Mouse (Mus musculus) CD4-positive, CD25-positive, alpha-beta regulatory T cell, adult 4 months (primary cell): ENCODE results near the gene Il12a. TPM values are rescaled to one million over a fixed set of nuclear protein-coding genes. Genes with fewer than 3 reads are reported as not detected.

ENCODE experiments used
- ATAC-seq: one replicate; pipeline ENCODE4 v1.8.0; 2017
- polyA plus RNA-seq, 2 experiments: library from polyadenylated mRNA; unstranded; fragments of 100-300 nt; shearing (Covaris generic); gene quantifications; one replicate each; pipeline ENCODE4 v1.2.1; 2017

The Il12a gene
- under 1 TPM in 1 of 2 experiments, not detected in 1; 0.51 TPM for polyA plus RNA-seq

DNA sequence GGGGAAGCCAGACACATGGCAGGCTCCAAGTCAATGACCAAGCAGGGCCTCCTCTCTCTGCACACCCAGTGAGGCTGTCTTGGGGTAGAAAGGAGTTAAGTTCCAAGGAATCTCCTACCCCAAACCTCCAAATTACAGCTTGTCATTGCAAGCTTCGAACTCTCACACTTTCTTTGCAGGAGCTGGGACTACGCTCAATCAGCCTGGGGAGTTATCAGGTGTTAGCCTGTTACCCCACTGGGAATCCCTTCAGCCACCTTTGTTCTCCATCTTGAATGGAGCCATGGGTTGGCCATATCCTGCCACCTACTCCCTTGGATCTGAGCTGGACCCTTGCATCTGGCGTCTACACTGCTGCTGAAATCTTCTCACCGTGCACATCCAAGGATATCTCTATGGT, at the start of gene Il12a:
Il12a (plus strand) TSS at position 301 of the 400 bp plus-strand sequence.
- no peak for ATAC-seq

DNA sequence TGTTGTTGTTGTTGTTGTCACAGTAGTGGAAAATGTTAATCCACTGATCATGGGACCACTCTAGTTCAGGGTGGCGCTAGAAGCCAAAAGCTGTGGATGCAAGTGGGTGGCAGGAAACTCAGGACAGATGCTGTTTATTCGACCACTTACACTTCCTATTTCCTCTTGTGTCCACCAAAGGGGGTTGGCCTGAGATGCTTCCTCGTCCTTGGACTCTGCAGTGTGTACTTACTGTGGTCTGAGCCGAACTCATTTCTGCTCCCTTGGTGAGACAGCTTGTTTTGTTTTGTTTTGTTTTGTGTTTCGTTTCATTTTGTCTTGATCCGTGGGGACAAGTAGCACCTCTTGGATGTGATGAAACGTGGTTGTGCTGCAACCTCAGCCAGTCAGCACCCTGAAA, 47.5 kb upstream of the Il12a start:
- ATAC-seq: no peak

DNA sequence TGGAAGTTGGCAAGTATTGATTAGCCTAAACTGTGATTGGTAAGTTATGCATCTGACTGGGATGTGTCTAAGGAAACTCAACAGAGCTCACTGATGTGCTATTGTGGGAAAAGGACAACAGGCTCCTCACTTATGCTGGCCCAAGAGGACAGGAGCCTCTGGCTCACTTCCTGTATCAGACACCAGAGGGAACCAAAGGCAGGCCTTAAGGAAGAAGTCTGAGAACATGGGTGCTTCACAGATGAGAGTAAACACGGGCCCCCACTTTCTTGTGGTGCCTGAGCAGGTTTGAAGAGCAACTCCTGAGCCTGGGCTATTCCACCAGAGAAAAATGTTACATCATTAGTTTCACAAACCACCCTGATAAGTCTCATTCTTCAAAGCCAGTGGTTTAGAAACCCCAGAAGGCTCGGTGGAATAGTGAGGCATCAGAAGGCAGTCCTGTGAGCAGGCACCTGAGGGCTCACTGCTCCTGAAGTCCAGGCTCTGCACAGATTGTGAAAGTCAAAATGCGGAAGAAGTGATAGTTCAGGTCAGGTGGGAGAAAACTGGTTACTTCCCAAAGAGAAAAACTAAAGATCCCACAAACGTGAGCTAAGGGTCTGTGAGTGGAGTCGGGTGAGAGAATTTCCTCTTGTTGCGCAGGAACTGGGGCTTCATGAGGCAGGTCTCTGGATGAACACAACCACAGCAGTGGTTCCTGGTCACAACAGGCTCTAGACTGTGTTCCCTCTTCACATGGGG, 43.9 kb upstream of the Il12a start:
- peak; percentile 60 for ATAC-seq

DNA sequence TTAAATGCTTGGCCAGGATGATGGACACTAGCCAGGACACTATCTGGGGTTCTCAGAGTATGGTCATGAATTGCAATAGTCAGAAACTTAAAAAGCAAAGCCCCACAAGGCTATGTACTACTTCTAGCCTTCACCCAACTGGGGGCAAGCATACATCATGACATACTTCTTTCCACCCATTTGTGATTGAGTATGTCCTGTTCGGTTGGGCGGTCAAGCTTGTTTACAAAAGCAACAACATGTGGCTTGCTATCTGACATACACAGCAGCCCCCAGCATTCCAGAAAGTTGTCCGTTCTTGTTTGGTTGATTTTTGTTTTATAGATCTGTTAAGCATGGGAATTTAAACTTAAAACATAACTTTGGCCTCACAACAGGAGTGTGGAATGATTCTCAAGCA, 43.2 kb upstream of the Il12a start:
- no peak for ATAC-seq

DNA sequence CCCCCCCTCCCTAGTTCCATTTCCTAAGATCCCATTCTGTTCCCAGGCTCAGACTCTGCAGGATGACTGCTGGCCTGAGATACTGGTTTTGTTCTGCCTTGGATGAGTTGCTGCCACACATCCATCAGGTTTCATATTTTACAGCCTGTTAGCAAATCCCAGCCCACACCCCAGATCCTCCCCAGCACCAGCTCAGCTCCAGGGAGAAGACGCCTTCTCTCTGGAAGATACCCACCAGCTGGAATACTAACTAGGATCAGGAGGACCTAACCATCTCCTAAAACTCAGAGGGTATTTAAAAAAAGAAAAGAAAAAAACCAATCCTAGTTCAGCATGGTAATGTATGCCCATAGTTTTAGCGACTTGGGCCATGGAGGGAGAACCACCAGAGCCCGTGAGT, 40.2 kb upstream of the Il12a start:
- no peak for ATAC-seq

DNA sequence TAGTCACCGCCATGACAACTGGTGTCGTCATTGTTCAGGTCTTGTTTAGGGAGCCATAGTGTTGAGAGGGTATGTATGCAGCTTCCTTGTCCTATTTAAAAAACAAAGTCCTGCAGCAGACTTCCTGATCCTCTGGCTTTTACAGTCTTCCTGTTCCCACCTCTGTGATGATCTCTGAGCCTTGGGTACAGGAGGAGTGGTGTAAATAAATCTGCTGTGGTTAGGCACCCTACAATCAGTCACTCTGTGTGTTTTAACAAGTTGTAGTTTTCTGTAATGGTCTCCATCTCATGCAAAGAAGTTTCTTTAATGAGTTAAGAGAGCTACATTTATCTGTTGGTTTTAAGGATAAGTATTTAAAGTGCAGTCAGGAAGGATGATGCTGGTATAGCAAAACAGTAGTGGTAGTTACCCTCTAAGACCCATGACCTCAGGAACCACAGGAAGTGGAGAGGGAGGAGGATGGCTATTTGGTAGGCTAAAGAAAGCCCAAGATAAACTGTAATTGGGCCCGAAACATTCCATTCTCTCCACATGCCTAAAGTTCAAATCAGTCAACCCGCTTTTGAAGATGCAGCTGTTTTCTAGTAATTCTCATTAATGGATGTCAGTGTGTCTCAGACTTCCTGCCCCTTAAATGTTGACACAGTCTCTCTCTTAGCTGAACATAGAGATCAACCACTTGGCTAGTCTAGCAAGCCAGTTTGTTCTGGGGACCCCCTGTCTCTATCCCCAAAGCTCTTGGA, 33.7 kb upstream of the Il12a start:
- ATAC-seq: no peak

DNA sequence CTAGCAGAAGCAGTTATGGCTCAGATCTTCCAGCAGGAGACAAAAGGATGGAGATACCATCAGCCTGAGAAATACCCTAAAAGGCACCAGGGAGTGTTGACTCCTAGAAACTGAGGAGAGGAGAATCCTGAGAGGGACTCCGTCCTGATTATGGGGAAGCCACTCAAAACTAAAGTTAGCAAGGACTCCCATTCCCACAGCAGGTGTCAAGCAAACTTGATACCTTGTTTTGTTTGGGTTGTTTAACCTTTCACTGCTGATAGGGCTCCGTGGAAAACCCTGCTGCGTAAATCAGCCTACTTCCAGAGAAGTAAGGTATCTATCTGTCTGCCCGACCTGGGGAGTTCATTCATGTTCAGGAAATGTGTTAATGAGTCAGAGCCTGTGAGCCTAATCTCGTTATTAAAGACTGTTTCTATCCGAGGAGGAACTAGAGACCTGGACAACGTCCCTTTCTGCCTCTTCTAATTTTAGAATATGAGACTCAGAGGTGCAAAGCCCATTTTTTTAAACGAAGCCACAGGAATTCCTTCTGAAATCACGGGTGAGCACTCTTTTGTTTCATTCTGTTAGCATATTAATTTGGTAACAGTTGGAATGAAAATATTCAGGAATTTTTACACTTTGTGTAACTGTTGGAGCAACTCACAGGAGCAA, 32.7 kb upstream of the Il12a start:
- no peak for ATAC-seq

DNA sequence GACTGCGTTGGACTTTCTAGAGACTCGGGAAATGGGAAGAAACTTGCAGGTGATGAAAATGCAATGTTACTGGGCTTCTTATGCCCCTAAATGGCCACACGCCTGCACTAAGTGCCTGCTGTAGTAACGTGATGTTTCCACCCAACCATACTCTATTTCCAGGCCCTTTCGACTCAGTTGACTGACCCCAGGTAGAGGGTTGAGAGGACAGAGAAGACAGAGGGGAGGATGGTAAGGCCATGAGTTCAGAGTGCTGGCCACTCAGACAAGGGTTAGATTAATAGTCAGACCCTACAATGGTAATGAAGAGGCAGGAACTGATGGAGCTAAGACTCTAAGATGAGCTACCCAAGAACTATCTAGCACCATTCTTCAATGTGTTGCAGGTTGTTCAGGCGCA, 30.4 kb upstream of the Il12a start:
- ATAC-seq: no peak

DNA sequence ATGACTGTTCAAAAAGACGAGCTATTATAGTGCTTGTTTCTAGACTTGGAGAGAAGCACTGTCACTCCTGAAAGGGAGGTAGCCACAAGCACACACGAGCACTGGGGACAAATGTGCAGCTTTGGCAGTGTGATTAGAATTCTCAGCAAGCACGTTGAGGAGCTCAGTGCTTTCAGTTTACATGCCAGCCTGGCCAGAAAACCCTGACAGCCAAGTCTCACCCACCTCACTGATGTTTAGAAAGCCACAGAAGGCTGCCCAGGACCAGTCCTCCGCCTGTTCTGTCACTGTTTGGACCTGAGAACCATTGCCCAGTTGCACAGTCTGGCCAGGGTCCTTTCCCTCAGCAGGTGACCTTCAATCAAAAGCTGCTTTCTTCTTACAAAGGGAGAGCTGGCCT, 29.9 kb upstream of the Il12a start:
- ATAC-seq: no peak

DNA sequence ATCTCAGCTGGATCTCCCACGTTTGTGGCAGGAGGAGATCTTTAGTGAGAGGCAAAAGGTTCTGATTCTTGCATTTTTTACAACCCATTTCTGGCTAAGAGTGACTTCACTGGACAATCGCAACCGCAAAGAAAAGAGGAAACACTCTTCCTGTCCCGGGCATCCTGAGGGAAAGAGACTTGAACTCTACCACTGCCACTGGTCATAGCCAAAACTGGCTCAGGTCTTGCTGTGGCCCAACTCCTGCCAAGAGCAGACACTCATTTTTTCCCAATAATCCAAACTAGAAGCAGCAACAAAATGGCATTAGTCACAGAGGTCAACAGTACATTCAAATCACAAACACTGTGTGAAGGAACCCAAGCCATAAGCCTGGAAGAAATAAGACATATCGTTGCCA, 28.1 kb upstream of the Il12a start:
- ATAC-seq: no peak

DNA sequence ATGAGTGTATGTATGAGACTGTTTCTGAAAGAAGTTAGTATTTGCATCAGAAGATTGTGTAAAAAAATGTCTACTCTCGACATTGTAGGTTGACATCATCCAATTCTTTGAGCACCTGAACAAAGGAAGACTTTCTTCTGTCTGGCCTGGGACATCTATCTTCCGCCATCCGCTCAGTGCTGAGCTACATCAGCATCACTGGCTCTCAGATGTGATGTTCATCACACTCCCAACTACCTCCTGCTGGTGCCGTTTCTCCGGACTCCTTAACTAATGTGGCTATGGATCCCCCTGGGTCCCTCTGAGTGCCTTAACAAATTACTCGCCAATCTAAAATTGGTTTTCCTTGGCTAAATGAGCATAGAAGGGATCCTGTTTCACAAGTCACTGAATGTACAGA, 26.1 kb upstream of the Il12a start:
- no peak for ATAC-seq

DNA sequence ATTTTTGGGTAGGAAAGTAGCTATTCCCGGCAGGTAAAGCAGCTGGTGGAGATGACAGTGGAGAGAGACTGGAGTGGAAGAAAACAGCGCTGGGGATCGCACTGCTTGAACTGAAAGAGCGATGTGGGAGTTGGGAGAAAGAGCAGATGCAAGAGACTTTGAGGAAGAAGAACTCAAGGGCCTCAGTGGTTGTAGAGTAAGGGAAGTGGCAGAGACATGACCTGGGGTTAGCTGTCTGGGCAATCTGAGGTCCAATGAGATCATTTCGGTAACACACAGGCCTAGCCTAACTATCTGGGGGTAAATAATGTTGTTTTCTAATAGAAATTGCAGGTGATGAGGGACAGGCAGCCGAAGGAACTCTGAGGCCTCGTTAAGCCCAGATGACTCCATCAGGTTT, 24.1 kb upstream of the Il12a start:
- no peak for ATAC-seq

DNA sequence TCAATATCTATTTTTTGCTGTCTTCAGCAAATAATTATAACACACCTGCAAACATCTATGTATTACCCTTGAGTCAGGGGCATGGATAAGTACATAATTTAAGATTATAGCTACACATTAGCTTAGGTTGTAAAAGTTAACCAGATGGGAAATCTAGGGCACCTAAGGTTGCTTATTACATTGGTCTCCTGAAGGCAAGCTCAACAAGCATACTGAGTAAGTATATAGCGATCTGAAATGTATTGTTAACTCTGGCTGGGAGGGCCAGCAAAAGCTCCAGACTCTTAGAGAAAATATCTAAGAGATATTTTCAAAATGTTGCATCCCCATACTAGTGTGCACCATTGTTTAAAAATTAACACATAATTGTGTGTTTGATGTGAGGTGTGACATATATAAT, 22.6 kb upstream of the Il12a start:
- no peak for ATAC-seq

DNA sequence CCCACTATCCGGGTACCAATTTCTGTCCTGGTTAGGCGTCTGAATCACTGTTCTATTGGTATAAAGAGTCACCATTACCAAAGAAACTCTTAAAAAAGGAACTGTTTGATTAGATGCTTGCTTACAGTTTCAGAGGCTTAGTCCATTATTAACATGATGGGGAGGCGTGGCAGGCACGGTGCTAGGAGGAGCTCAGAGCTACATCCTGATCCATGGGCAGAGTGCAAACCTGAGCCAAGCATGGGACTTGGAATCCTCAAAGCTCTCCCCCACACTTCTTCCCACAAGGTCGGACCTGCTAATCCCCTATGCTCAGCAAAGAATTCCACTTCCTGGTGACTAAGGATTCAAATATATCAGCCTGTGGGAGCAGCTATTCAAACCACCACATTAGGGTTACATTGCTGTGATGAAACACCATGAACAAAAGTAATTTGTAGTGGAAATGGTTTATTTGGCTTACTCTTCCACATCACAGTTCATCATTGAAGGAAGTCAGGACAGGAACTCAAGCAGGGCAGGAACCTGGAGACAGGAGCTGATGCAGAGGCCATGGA, 20.9 kb upstream of the Il12a start:
- no peak for ATAC-seq

DNA sequence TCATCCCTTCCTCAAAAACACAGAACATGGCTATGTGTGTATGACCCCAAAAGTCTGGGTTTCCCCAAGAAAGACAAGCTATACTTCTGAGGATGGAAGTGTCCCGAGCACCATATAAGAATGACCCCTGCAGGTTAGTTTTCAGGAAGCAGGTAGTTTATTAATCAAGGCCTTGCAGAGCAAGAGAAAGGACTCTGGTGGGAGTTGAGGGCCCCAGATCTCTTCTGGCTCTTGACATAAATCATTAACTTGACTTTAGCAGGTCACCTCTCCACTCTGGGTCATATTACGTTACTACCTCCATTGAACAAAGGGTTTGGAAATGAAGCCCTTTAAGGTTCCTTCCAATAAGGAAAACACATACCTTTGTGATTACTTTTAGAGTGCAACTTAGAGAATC, 15.7 kb upstream of the Il12a start:
- no peak for ATAC-seq

DNA sequence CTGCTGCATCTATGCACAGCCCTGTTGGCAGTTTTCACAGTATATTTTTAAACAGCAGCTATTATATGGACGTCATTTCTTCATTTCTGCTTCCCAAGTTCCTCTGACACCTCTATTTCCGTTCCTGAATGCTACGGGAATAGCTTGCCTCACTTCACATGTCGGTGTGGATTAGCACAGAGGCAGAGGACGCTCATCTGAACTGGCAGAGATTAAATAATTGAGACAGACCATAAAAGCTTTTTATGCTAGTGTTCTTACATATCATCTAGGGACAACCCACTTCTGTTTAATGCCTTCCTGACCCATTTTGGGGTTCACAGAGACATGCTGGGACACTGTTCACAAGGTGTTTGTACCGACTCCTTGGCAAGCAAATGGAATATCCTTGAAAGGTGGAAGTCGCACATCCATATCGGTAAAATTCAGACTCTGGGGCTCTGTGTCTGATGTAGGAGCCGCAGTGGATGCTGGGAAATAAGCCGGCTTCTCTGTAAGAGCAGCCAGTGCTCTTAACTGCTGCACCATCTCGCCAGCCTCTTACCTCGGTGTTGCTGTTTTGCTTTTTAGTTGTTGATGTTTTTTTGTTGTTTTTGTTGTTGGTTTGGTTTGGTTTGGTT, 15.1 kb upstream of the Il12a start:
- ATAC-seq: no peak

DNA sequence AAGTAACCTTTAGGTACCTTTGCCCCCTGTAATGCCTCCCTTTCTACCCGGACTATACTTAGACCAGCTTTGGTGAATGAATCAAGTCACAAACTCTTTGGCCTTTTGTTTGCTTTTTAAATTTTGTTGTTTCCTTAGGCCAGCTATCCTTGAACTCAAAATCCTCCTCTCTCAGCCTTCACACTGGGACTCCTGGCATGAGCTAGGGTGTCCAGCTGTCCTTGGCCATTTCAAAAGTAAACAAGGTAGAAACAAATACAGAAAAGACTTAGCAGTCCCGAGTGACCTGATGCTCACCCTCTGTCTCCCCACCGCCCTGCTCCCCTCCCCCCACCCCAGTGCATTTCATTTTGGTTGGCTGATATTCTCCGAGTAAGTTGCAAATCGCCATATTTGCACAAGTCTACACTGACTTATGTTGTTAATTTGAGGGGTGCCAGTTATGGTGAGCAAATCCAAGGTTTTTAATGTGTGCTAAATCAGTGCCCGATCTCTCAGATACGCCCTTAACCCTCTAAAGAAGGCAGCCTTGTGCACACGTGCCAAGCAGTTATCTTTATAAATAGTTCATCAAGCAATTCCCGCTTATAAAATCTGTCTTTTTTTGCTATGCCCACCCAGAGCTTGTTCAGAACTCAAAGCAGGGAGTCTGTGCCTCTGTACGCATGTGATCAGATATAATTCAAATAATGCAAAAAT, 14.3 kb upstream of the Il12a start:
- ATAC-seq: no peak

DNA sequence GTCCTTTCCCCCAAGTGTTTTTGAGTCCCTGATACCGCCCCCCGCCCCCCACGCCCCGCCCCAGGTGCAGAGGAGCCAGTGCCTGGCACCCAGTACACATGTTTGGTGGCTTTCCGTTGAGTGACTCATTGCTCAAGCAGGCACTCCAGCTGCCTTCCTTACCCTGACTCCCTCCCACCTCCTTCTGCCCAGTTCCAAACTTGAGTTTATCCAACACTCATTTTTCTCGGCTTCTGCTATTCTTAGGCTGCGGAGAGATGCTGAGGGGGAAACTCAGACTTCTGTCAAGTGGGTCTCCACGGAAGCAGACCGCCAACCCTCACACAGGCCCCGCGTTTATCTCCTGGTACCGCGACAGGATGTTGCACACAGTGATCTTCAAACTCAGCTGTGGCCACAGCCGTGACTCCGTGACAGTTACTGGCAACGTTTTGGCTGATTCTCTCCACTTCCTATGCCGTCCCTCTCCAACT, 13.6 kb upstream of the Il12a start:
- ATAC-seq: peak; percentile 95

DNA sequence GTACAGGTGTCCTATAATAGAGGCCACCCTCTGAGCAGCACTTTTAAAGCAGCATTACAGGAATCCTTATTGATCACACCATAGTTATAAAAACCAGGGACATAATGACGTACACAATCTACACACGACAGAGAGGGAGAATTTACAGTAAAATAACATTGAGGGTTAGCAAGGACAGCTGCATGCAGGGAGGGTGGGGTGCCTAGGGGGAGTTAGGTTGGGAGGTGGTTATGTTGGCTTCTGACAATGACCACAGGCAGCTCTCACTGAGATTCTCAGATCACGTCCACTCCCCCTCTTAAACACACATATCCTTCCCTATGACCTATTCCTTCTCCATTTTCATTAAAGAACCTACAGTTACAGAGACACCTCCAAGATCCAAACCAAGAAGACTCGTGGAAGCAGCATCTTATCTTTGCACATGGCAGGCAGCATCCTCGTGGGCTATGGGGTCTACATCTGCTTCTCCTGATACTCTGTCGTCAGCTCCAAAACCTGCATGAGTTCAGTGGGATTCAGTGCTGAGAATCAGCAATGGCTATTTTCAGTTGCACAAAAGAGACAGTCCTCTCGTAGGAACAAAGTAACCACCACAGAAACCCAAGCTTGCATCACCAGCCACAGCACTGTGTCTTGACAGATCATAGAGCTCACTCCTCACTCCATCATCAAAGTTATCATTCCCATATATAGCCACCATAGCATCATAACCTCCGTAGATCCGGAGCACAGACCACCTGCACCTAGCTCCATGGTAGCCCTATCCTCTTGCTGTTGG, 11.4 kb upstream of the Il12a start:
- ATAC-seq: no peak

DNA sequence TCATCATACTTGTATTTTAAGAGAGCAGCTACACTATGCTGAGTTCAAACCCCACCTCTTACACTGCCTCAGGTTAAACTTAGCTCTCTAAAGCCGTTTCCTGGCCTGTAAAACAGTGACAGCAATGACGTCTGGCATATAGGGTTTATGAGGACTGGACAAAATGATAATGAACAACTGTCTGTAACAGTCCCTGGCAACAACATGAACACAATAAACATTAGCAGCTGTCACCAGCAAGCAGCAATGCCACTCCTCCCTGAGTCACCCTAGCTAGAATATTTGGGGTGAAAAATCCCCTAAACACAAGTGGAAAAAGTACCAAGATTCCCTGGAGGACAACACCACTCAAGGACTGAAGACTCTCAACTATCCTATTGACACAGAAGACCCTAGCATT, 6.9 kb upstream of the Il12a start:
- ATAC-seq: no peak

DNA sequence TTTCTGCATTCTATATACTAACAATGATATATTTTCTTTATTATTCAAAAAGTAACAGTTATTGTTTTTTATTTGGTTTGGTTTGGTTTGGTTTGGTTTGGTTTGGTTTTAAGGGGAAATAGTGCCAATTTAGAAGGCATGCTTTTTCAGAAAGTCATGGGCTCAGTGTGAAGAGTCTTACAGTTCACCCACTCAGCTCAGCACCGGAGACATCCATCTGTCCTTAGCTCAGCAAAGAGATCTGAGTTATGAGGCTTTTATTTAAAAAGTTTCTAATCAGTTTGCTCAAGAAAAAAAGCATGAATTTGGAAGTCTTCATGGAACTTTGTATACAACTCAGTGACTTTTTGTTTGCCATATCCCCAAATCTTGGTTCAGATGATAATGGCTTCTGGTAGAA, 6.2 kb upstream of the Il12a start:
- no peak for ATAC-seq
